Mouse (Mus musculus) embryonic facial prominence, embryonic 13.5 days (tissue): Measurements from ENCODE around the gene Sgf29. TPM values are rescaled to one million over a fixed set of nuclear protein-coding genes. Genes with fewer than 3 reads are reported as not detected.

Experiments
- ATAC-seq: fragments of 200-750 bp; cut with Nextera tagmentation; 2 replicates; pipeline ENCODE4 v1.8.0; 2017; ENCODE audit warnings: low read depth; ENCODE audit not compliant: insufficient number of reproducible peaks, insufficient read depth, low FRiP score, low TSS enrichment
- H3K27ac ChIP-seq: fragments of 300-500 bp; sonication (generic); 2 replicates; pipeline ENCODE4 v1.5.1; 2015; ENCODE audit warnings: moderate library complexity, mild to moderate bottlenecking, inconsistent platforms
- H3K27me3 ChIP-seq: fragments of 300-500 bp; sonication (generic); 2 replicates; pipeline ENCODE4 v1.6.1; 2015; ENCODE audit warnings: mild to moderate bottlenecking, inconsistent platforms
- H3K36me3 ChIP-seq: fragments of 300-500 bp; sonication (generic); 2 replicates; pipeline ENCODE4 v1.6.1; 2015; ENCODE audit warnings: mild to moderate bottlenecking, inconsistent platforms
- H3K4me1 ChIP-seq: fragments of 300-500 bp; sonication (generic); 2 replicates; pipeline ENCODE4 v1.6.1; 2015; ENCODE audit warnings: inconsistent platforms
- H3K4me2 ChIP-seq: fragments of 300-500 bp; sonication (generic); 2 replicates; pipeline ENCODE4 v1.6.1; 2015; ENCODE audit warnings: moderate library complexity, mild to moderate bottlenecking, inconsistent platforms
- H3K4me3 ChIP-seq: fragments of 300-500 bp; sonication (generic); 2 replicates; pipeline ENCODE4 v1.5.1; 2015; ENCODE audit warnings: mild to moderate bottlenecking, inconsistent platforms
- H3K9ac ChIP-seq: fragments of 300-500 bp; sonication (generic); 2 replicates; pipeline ENCODE4 v1.6.1; 2015; ENCODE audit warnings: mild to moderate bottlenecking, inconsistent platforms
- H3K9me3 ChIP-seq: fragments of 300-500 bp; sonication (generic); 2 replicates; pipeline ENCODE4 v1.6.1; 2016; ENCODE audit warnings: inconsistent platforms
- WGBS: fragments of 180-500 bp; shearing (Covaris S2); methylation state at CpG from one replicate; pipeline ENCODE4 v1.1.7; 2015; ENCODE audit warnings: mixed read lengths; 5-methylcytosine and 5-hydroxymethylcytosine counted together
- polyA plus RNA-seq: library from polyadenylated mRNA; unstranded; fragments of >200 nt; fragmentation: Nextera tagmentation; extraction: Ambion mirVana; gene quantifications from 2 replicates; pipeline ENCODE4 v1.2.1, GENCODE M21; 2015

Sgf29 gene
- polyA plus RNA-seq, 1 experiment from 2014 or later = 48.9 TPM

DNA sequence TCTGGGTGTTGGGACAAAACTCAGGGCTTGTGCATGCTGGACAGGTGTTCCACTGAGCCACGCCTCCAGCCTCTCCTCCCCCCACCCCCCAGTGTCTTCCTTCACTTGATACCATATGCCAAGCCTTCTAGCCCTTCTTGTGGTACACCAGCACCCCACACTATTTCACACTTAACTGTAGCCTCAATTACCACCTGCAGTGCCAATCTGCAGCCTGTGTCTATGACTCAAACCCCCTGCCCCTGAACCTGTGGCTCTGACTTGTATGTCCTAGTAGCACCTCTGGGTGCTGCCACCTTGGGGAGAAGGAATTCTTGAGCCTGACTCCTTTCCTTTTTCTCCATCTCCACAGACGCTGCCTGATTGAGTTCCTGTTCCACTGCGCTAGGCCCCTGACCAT lies 62.8 kb downstream of the Sgf29 start:
- no peaks in the 10 kb centered on the region for H3K4me1 ChIP-seq
- no peak overlapping the region for H3K4me3 ChIP-seq
- no peak overlapping the region for H3K4me2 ChIP-seq
- no peak overlapping the region for H3K27ac ChIP-seq
- no peak overlapping the region for H3K9ac ChIP-seq
- no peaks in the 10 kb centered on the region for H3K36me3 ChIP-seq
- ATAC-seq = no peak
- H3K27me3 ChIP-seq = no peaks in the 10 kb centered on the region
- H3K9me3 ChIP-seq = 0 out of 2 replicates have a peak, but pooled peaks cover 3% of the 10 kb centered on the region
- WGBS = 77% methylated on average over 3 of the region's 3 CpGs

DNA sequence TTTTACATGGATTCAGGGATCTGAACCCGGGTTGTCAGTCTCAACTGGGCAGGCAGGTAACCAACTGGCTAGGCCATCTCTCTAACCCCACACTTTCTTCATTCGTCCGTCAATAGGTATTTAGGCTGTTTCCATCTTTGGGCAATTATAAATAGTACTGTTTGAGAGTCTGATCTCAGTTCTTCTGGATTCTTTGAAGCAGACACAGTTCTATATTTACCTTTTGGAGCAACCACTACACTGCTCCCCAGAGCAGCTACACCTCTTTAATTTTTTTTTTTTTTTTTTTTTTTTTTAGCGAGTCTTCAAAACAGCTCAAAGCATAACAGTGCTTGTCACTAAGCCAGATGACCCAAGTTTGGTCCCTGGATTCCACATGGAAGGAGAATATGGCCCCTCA lies 66.6 kb downstream of the Sgf29 start:
- Histone ChIP-seq H3K9me3 (no peaks in the 10 kb centered on the region), H3K36me3 (no peaks in the 10 kb centered on the region), H3K9ac (no peak overlapping the region), H3K4me2 (no peak overlapping the region), H3K4me3 (no peak overlapping the region), H3K4me1 (no peaks in the 10 kb centered on the region), H3K27ac (no peak overlapping the region), H3K27me3 (no peaks in the 10 kb centered on the region)
- 87% methylated on average over 4 of the region's 4 CpGs for WGBS
- no peak for ATAC-seq

DNA sequence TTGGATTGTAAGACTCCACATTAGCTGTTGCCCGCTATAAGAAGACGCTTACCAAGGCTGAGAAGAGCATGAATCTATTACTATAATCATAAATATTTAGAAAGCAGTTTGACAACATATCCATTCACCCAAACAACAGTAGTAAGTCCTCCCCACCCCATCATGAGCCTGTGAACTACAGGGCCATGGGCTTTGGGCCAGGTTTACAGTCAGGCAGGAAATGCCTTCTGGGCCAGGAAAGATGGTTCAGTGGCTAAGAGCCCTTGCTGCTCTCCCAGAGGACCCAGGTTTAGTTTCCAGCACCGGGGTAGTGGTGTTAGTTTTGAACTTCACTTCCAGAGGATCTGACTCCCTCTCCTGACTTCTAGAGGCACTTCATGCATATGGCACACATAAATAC lies 68.5 kb downstream of the Sgf29 start:
- Histone ChIP-seq H3K36me3 (no peaks in the 10 kb centered on the region), H3K27ac (no peak overlapping the region), H3K9me3 (no peaks in the 10 kb centered on the region), H3K4me1 (no peaks in the 10 kb centered on the region), H3K27me3 (no peaks in the 10 kb centered on the region), H3K4me3 (no peak overlapping the region), H3K9ac (no peak overlapping the region), H3K4me2 (no peak overlapping the region)
- no peak for ATAC-seq
- WGBS = 89% methylated on average over 3 of the region's 3 CpGs

DNA sequence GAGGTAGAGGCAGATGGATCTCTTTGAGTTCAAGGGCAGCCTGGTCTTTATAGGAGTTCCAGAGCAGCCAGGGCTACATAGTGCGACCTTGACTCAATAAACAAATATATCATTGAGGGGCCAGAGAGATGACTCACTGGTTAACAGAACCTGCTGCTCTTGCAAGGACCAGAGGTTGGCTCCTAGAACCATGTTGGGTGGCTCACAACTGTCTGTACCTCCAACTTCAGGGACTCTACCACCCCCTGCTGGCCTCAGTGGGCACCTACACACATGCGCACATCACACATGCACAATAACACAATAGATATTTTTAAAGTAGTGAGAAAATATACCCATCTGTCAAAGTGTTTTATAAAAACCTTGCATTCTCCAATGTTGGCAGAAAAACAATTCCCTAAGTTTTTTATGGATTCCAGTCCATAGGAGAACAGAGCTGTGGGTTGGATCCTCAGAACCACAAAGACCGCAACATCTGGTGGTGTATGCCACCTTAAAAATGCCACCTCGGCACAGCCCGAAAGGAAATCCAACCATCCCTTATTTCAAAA lies 69.8 kb downstream of the Sgf29 start:
- Histone ChIP-seq H3K9me3 (no peaks in the 10 kb centered on the region), H3K4me3 (no peak overlapping the region), H3K4me1 (no peaks in the 10 kb centered on the region), H3K4me2 (no peak overlapping the region), H3K27me3 (no peaks in the 10 kb centered on the region), H3K27ac (no peak overlapping the region), H3K9ac (no peak overlapping the region), H3K36me3 (no peaks in the 10 kb centered on the region)
- 96% methylated on average over 5 of the region's 5 CpGs for WGBS
- no peak for ATAC-seq

DNA sequence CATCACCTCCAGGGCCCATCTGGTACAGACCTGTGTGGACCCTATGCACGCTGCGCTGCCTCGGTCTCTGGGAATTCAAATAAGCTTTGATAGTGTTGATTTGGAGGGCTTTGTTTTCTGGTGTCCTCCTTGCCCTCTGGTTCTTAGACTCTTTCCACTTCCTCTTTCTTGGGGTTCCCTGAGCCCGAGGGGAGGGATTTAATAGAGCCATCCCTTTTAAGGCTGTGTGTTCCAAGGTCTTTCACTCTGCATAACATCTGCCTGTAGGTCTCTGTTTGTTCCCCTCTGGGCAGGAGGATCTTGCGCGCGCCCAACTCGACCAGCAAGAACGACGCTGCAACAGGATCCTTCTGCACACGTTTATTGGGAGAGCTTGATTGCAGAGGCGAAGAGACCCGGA lies 72.5 kb downstream of the Sgf29 start:
- Histone ChIP-seq H3K4me3 (no peak overlapping the region), H3K9me3 (no peaks in the 10 kb centered on the region), H3K36me3 (no peaks in the 10 kb centered on the region), H3K4me2 (no peak overlapping the region), H3K27me3 (no peaks in the 10 kb centered on the region), H3K9ac (no peak overlapping the region), H3K27ac (no peak overlapping the region), H3K4me1 (no peaks in the 10 kb centered on the region)
- 87% methylated on average over 13 of the region's 13 CpGs for WGBS
- no peak for ATAC-seq

Other genes starting within 250 kb of the Sgf29 start
- gene Cd19, start 234.4 kb upstream of the Sgf29 start, polyA plus RNA-seq = 0.37 TPM in 1 of 2 replicates, not detected in the other
- 30.8 and 34.0 TPM in 2 replicates for gene Rabep2, start 220.6 kb upstream of the Sgf29 start, polyA plus RNA-seq
- gene Atp2a1, start 186.2 kb upstream of the Sgf29 start, polyA plus RNA-seq = 7.9 and 11.5 TPM in 2 replicates
- gene Sh2b1, start 173.9 kb upstream of the Sgf29 start, polyA plus RNA-seq = 53.4 and 57.8 TPM in 2 replicates
- gene Tufm, start 161.9 kb upstream of the Sgf29 start, polyA plus RNA-seq = 129 and 131 TPM in 2 replicates
- 54.0 and 56.8 TPM in 2 replicates for gene Atxn2l, start 145.9 kb upstream of the Sgf29 start, polyA plus RNA-seq
- 199 and 205 TPM in 2 replicates for gene Eif3c, start 82.9 kb upstream of the Sgf29 start, polyA plus RNA-seq
- 0.59 and 0.65 TPM in 2 replicates for gene Apobr, start 64.4 kb upstream of the Sgf29 start, polyA plus RNA-seq
- gene Cln3, start 63.5 kb upstream of the Sgf29 start, polyA plus RNA-seq = 34.0 and 37.9 TPM in 2 replicates
- gene Il27, start 54.4 kb upstream of the Sgf29 start, polyA plus RNA-seq = not detected in 2 replicates
- 5.5 and 6.1 TPM in 2 replicates for gene Nupr1, start 18.4 kb upstream of the Sgf29 start, polyA plus RNA-seq
- 4.3 and 4.4 TPM in 2 replicates for gene Sult1a1, start 27.1 kb downstream of the Sgf29 start, polyA plus RNA-seq
- gene Bola2, start 46.1 kb downstream of the Sgf29 start, polyA plus RNA-seq = 105 and 139 TPM in 2 replicates
- gene Slx1b, start 46.5 kb downstream of the Sgf29 start, polyA plus RNA-seq = 14.0 and 15.0 TPM in 2 replicates
- gene Coro1a, start 58.5 kb downstream of the Sgf29 start, polyA plus RNA-seq = 33.3 and 35.8 TPM in 2 replicates
- gene Mapk3, start 110.3 kb downstream of the Sgf29 start, polyA plus RNA-seq = 56.7 and 56.9 TPM in 2 replicates
- gene Gdpd3, start 117.0 kb downstream of the Sgf29 start, polyA plus RNA-seq = 1.6 and 3.1 TPM in 2 replicates
- 104 and 112 TPM in 2 replicates for gene Ypel3, start 127.6 kb downstream of the Sgf29 start, polyA plus RNA-seq
- gene Tbx6, start 132.2 kb downstream of the Sgf29 start, polyA plus RNA-seq = 0.27 and 0.59 TPM in 2 replicates
- gene Ppp4c, start 143.2 kb downstream of the Sgf29 start, polyA plus RNA-seq = 300 and 311 TPM in 2 replicates
- 0.45 and 0.70 TPM in 2 replicates for gene Fam57b, start 148.4 kb downstream of the Sgf29 start, polyA plus RNA-seq
- not detected in 2 replicates for gene 4930451I11Rik, start 182.3 kb downstream of the Sgf29 start, polyA plus RNA-seq
- gene Doc2a, start 198.1 kb downstream of the Sgf29 start, polyA plus RNA-seq = 1.6 and 1.9 TPM in 2 replicates
- gene Hirip3, start 212.7 kb downstream of the Sgf29 start, polyA plus RNA-seq = 37.5 and 43.0 TPM in 2 replicates
- 84.1 and 108 TPM in 2 replicates for gene Ino80e, start 213.1 kb downstream of the Sgf29 start, polyA plus RNA-seq
- gene Taok2, start 235.4 kb downstream of the Sgf29 start, polyA plus RNA-seq = 53.4 and 53.6 TPM in 2 replicates